Mouse (Mus musculus): ENCODE data around the gene Appl1. TPM values are rescaled to one million over a fixed set of nuclear protein-coding genes. Genes with fewer than 3 reads are reported as not detected.

Appl1 gene
- total RNA-seq, 2 experiments from 2014 or later, result 15.9 to 17.3 TPM

Other genes with a start within 250 kb of the Appl1 start
- gene Asb14, start 76.7 kb downstream of the Appl1 start, total RNA-seq (2021), result 100 to 1,000 TPM in 1 of 2 experiments, 10 to 100 TPM in 1; 55.2 to 102 TPM
- not detected for gene Hesx1, start 23.2 kb upstream of the Appl1 start, total RNA-seq (2021)
- gene Il17rd, start 67.7 kb upstream of the Appl1 start, total RNA-seq (2021), result 1 to 10 TPM; 2.1 to 2.4 TPM
- gene Arhgef3, start 143.7 kb upstream of the Appl1 start, total RNA-seq (2021), result 10 to 100 TPM in 1 of 2 experiments, 1 to 10 TPM in 1; 8.1 to 10.9 TPM

All from gastrocnemius, postnatal 25 days (tissue).